Comparison of ENCODE assay signal across 8 mouse cellular contexts in the genomic region with DNA sequence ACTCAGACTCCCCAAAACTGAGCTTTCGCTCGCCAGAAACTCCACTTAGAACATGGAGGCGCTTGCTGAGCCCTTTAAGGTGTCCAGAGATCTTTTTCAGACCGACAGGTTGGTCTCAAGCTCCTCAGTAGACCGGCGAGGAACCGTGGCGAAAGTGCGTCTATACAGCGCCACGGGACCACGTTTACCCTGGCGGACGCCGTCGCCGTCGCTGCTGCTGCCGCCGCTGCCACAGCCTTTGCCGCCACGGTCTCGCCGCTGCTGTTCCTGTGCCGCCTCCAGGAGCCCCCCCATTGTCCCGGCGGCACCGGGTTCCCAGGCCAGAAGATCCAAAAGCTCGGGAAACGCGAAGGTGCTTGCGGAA. TPM values are rescaled to one million over a fixed set of nuclear protein-coding genes. Genes with fewer than 3 reads are reported as not detected.
DNase-seq lines count a peak whose midpoint lies in the region; ATAC-seq and TF ChIP-seq lines count a peak whose summit lies in the region.

A gene (plus strand): TSS at position 152 of the 364 bp plus-strand sequence.

- peak within 1 kb of the TSS; percentile 74 for H3K4me2 ChIP-seq in lung, embryonic 14.5 days
- H3K4me2 ChIP-seq in heart, embryonic 11.5 days, result peak within 1 kb of the TSS; percentile 84
- peak within 1 kb of the TSS; percentile 98 for H3K4me2 ChIP-seq in midbrain, embryonic 14.5 days (ENCODE audit: low read length)

- no peaks in the 10 kb centered on the region for H3K27me3 ChIP-seq in lung, embryonic 14.5 days (ENCODE audit: insufficient read depth, low read length)
- no peaks in the 10 kb centered on the region for H3K27me3 ChIP-seq in heart, embryonic 11.5 days (ENCODE audit: control insufficient read depth, insufficient read depth, low read length)
- no peaks in the 10 kb centered on the region for H3K27me3 ChIP-seq in midbrain, embryonic 14.5 days (ENCODE audit: control insufficient read depth, insufficient read depth, low read length)

- no peak for DNase-seq in lung, embryonic 14.5 days
- DNase-seq in lung, postnatal 10 days, result no peak
- DNase-seq in brain, embryonic 14.5 days (ENCODE audit: low read depth), result no peak
- DNase-seq in layer of hippocampus, postnatal 25 days (ENCODE audit: extremely low spot score in 1 of 2, low spot score in 1 of 2), result no peak
- no peak for DNase-seq in midbrain, embryonic 14.5 days
- no peak for DNase-seq in cerebellum, adult 8-10 months
- DNase-seq in right cerebral cortex, postnatal 36 days (ENCODE audit: low spot score in 2 of 2), result no peak

- H3K9ac ChIP-seq in lung, embryonic 14.5 days, result peak within 1 kb of the TSS; percentile 97
- H3K9ac ChIP-seq in heart, embryonic 11.5 days (ENCODE audit: low read depth, low read length), result peak within 1 kb of the TSS; percentile 95
- peak within 1 kb of the TSS; percentile 92 for H3K9ac ChIP-seq in midbrain, embryonic 14.5 days (replicated peaks; ENCODE audit: low read length)

- peak within 1 kb of the TSS; percentile 99 for H3K27ac ChIP-seq in lung, embryonic 14.5 days (ENCODE audit: low read depth)
- H3K27ac ChIP-seq in heart, embryonic 11.5 days (ENCODE audit: low read depth, low read length), result peak within 1 kb of the TSS; percentile 99
- peak within 1 kb of the TSS; percentile 98 for H3K27ac ChIP-seq in midbrain, embryonic 14.5 days (replicated peaks; ENCODE audit: low read depth, low read length)

- peak within 1 kb of the TSS; percentile 94 for H3K4me3 ChIP-seq in lung, embryonic 14.5 days (ENCODE audit: low read depth, low read length)
- H3K4me3 ChIP-seq in heart, embryonic 11.5 days (ENCODE audit: low read depth, low read length), result peak within 1 kb of the TSS; percentile 96
- peak within 1 kb of the TSS; percentile 96 for H3K4me3 ChIP-seq in midbrain, embryonic 14.5 days (replicated peaks; ENCODE audit: low read depth, low read length)

- ATAC-seq in lung, embryonic 14.5 days (ENCODE audit: insufficient read depth), result peak; percentile 60
- ATAC-seq in heart, embryonic 11.5 days (replicated peaks; ENCODE audit: insufficient number of reproducible peaks, low FRiP score, low TSS enrichment), result peak; percentile 53
- peak; percentile 70 for ATAC-seq in midbrain, embryonic 14.5 days (ENCODE audit: low FRiP score, low TSS enrichment)

- no peaks in the 10 kb centered on the region for H3K9me3 ChIP-seq in lung, embryonic 14.5 days (ENCODE audit: low read depth, low read length)
- H3K9me3 ChIP-seq in heart, embryonic 11.5 days (replicated peaks; ENCODE audit: control insufficient read depth, low read length), result no peaks in the 10 kb centered on the region
- no peaks in the 10 kb centered on the region for H3K9me3 ChIP-seq in midbrain, embryonic 14.5 days (ENCODE audit: control insufficient read depth, low read length)

- peak; percentile 51; the same call in 1 of the 2 replicates for TF ChIP-seq POLR2A in brain, embryonic 14.5 days (IDR thresholded peaks at IDR 0.05; ENCODE audit: borderline replicate concordance, extremely low read depth, insufficient read depth, insufficient read length, poor library complexity, severe bottlenecking)

- H3K4me1 ChIP-seq in lung, embryonic 14.5 days (ENCODE audit: insufficient read depth), result peaks cover 4% of the 10 kb centered on the region; the same call in 1 of the 2 replicates
- 0 out of 2 replicates have a peak, but pooled peaks cover 9% of the 10 kb centered on the region for H3K4me1 ChIP-seq in heart, embryonic 11.5 days (ENCODE audit: control insufficient read depth, insufficient read depth, low read length)
- H3K4me1 ChIP-seq in midbrain, embryonic 14.5 days (ENCODE audit: control insufficient read depth, insufficient read depth, low read length), result peaks cover 11% of the 10 kb centered on the region

- 0 out of 2 replicates have a peak, but pooled peaks have one; percentile 1 for TF ChIP-seq CTCF in lung, embryonic 14.5 days (IDR thresholded peaks at IDR 0.05; ENCODE audit: low read depth)
- no peak for TF ChIP-seq CTCF in brain, embryonic 14.5 days (IDR thresholded peaks at IDR 0.05; ENCODE audit: borderline replicate concordance, extremely low read depth, insufficient read depth, insufficient read length)

- under 1% methylated on average over 32 of the region's 32 CpGs for WGBS in lung, embryonic 14.5 days
- WGBS in heart, embryonic 11.5 days (ENCODE audit: insufficient replicate concordance), result 0% methylated on average over 32 of the region's 32 CpGs
- WGBS in midbrain, embryonic 14.5 days, result under 1% methylated on average over 32 of the region's 32 CpGs

- peaks cover 21% of the 10 kb centered on the region for H3K36me3 ChIP-seq in lung, embryonic 14.5 days (ENCODE audit: insufficient read depth)
- H3K36me3 ChIP-seq in heart, embryonic 11.5 days (ENCODE audit: control insufficient read depth, insufficient read depth, low read length), result 0 out of 2 replicates have a peak, but pooled peaks cover 3% of the 10 kb centered on the region
- peaks cover 15% of the 10 kb centered on the region for H3K36me3 ChIP-seq in midbrain, embryonic 14.5 days (ENCODE audit: control insufficient read depth, insufficient read depth, low read length)

RNA-seq across cellular contexts. Expression of the gene that starts here (rescaled TPM):
- 24.6 and 26.4 TPM in 2 replicates for polyA plus RNA-seq in lung, embryonic 14.5 days (2014; fragmentation: Nextera tagmentation; extraction: Ambion mirVana)
- polyA plus RNA-seq in brain, embryonic 14.5 days (2012; rRNA removed), result 34.5 and 37.3 TPM in 2 replicates
- 11.0 and 14.6 TPM in 2 replicates for polyA plus RNA-seq in heart, embryonic 11.5 days (2014; fragmentation: Nextera tagmentation; extraction: Ambion mirVana)
- 10 to 100 TPM; 32.2 to 35.1 TPM for total RNA-seq in layer of hippocampus, postnatal 25 days (2021)
- 15.6 and 22.8 TPM in 2 replicates for polyA plus RNA-seq in midbrain, embryonic 14.5 days (2014; fragmentation: Nextera tagmentation; extraction: Ambion mirVana)
